Comparison of ENCODE assay signal across 7 mouse cellular contexts in the genomic region with DNA sequence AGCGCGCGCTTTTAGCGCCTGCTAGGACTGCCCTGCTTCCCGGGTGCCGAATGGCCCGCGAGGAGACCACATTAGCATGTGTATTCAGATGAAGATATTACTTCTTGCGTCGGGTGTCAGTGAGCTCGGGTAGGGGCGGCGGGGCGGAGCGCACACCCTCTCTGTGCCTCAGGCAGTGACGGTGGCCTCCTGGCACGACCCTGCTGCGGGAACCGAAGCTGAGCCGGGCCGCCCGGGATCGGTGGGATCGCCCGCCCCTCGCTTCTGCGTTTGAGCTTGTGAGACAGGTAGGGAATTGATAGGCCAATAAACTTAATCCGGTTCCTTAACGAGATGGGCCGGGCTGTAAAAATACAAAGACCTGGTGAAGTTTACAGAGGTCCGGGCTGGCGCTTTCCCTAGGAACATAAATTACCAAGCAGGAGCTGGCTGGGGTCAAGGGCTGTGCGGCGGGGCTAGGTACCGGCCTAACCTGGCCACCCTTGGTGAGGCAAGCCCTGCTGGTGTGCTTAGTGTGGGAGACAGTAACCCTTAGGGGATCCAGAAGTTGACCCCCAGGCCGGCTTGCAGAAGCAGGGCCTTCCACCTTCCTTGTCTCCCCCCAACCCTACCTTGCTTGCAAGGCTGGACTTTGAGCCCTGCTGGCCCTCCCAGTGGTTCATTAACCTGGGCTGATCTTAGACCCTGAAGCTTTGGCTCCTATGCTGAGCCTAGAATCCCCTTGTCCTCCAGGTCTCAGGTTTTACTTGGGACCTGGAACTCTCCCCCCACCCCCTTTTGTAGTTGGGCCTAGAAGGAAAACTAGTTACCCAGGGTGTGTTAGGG. TPM values are rescaled to one million over a fixed set of nuclear protein-coding genes. Genes with fewer than 3 reads are reported as not detected.
DNase-seq lines count a peak whose midpoint lies in the region; ATAC-seq lines count a peak whose summit lies in the region.

No protein-coding gene starts in this region.

- no peaks in the 10 kb centered on the region for H3K9me3 ChIP-seq in hindbrain, embryonic 14.5 days (ENCODE audit: control insufficient read depth, low read length)
- no peaks in the 10 kb centered on the region for H3K9me3 ChIP-seq in liver, embryonic 12.5 days (replicated peaks)

- H3K36me3 ChIP-seq in hindbrain, embryonic 14.5 days (replicated peaks; ENCODE audit: control insufficient read depth, insufficient read depth), result no peaks in the 10 kb centered on the region
- peaks cover 6% of the 10 kb centered on the region; the same call in 1 of the 2 replicates for H3K36me3 ChIP-seq in liver, embryonic 12.5 days

- H3K27me3 ChIP-seq in hindbrain, embryonic 14.5 days (ENCODE audit: control insufficient read depth, insufficient read depth, low read length), result peaks cover 22% of the 10 kb centered on the region
- peaks cover 80% of the 10 kb centered on the region for H3K27me3 ChIP-seq in liver, embryonic 12.5 days (replicated peaks)

- peak overlapping the region; percentile 79 for H3K9ac ChIP-seq in hindbrain, embryonic 14.5 days
- 0 out of 2 replicates have a peak overlapping the region, but pooled peaks have one; percentile 10 for H3K9ac ChIP-seq in liver, embryonic 12.5 days

- H3K4me1 ChIP-seq in hindbrain, embryonic 14.5 days (replicated peaks; ENCODE audit: control insufficient read depth, insufficient read depth, low read length), result peaks cover 22% of the 10 kb centered on the region
- H3K4me1 ChIP-seq in liver, embryonic 12.5 days, result peaks cover 48% of the 10 kb centered on the region

- H3K4me2 ChIP-seq in hindbrain, embryonic 14.5 days (replicated peaks), result peak overlapping the region; percentile 98
- H3K4me2 ChIP-seq in liver, embryonic 12.5 days, result peak overlapping the region; percentile 82

- H3K4me3 ChIP-seq in hindbrain, embryonic 14.5 days (replicated peaks; ENCODE audit: low read length), result peak overlapping the region; percentile 63
- peak overlapping the region; percentile 64 for H3K4me3 ChIP-seq in liver, embryonic 12.5 days

- peak overlapping the region; percentile 11; the same call in 1 of the 2 replicates for H3K27ac ChIP-seq in hindbrain, embryonic 14.5 days
- H3K27ac ChIP-seq in liver, embryonic 12.5 days, result no peak overlapping the region

- WGBS in hindbrain, embryonic 14.5 days, result 3% methylated on average over 36 of the region's 36 CpGs
- WGBS in liver, embryonic 12.5 days (ENCODE audit: insufficient replicate concordance), result 13% methylated on average over 36 of the region's 36 CpGs

- peak; percentile 45 for ATAC-seq in hindbrain, embryonic 14.5 days (ENCODE audit: low FRiP score)
- ATAC-seq in liver, embryonic 12.5 days, result no peak

- peak; percentile 27 for DNase-seq in thymus, postnatal 4 days
- no peak for DNase-seq in thymus, postnatal 25 days
- DNase-seq in hindbrain, embryonic 14.5 days (ENCODE audit: low spot score), result no peak
- DNase-seq in right cerebral cortex, adult 2 months (ENCODE audit: low spot score in 2 of 2), result no peak
- no peak for DNase-seq in B cell, adult 2 months
- DNase-seq in adrenal gland, adult 2 months, result no peak

RNA-seq across cellular contexts. Expression of a gene that starts 2.4 kb away (rescaled TPM):
- 46.5 and 47.2 TPM in 2 replicates for polyA plus RNA-seq in hindbrain, embryonic 14.5 days (2014; fragmentation: Nextera tagmentation; extraction: Ambion mirVana)
- 4.5 and 4.8 TPM in 2 replicates for polyA plus RNA-seq in liver, embryonic 12.5 days (2016; fragmentation: Nextera tagmentation; extraction: Ambion mirVana)
- total RNA-seq in adrenal gland, adult 2 months (2021), result 1 to 10 TPM; 2.2 to 3.6 TPM
- polyA plus RNA-seq in adrenal gland, adult 2 months (2012; rRNA removed), result 3.7 and 5.2 TPM in 2 replicates

RNA-seq across cellular contexts. Expression of a gene that starts 58.8 kb away (rescaled TPM):
- polyA plus RNA-seq in hindbrain, embryonic 14.5 days (2014; fragmentation: Nextera tagmentation; extraction: Ambion mirVana), result 73.3 and 79.1 TPM in 2 replicates
- polyA plus RNA-seq in liver, embryonic 12.5 days (2016; fragmentation: Nextera tagmentation; extraction: Ambion mirVana), result 40.9 and 41.7 TPM in 2 replicates
- 100 to 1,000 TPM; 125 to 156 TPM for total RNA-seq in adrenal gland, adult 2 months (2021)
- 116 and 149 TPM in 2 replicates for polyA plus RNA-seq in adrenal gland, adult 2 months (2012; rRNA removed)
